Mouse (Mus musculus) pancreas, adult 10 weeks (tissue): Measurements from ENCODE around the gene Galntl6. TPM values are rescaled to one million over a fixed set of nuclear protein-coding genes. Genes with fewer than 3 reads are reported as not detected.

Experiments
- polyA plus RNA-seq: library from polyadenylated mRNA; stranded (reverse); fragments of 350-450 nt; fragmentation: Illumina TruSeq; extraction: RNeasy Lipid Tissue Mini Kit (QIAGEN cat#74804); gene quantifications from one replicate; pipeline ENCODE4 v1.2.3, GENCODE M21; 2015; ENCODE audit warnings: low read depth, low replicate concordance; ENCODE audit not compliant: insufficient read depth

The Galntl6 gene
- not detected for polyA plus RNA-seq

GRCm38 (mm10) chr8:58912196-58912839, at the start of gene Galntl6:
Gene Galntl6 (minus strand): TSS chr8:58912640.

GRCm38 (mm10) chr8:58911677-58912076, 763 bp downstream of the Galntl6 start, which contains the start of gene BC030500:
Gene BC030500 (plus strand): TSS chr8:58911755.

Other genes with a start within 250 kb of the Galntl6 start
- gene BC030500, start 885 bp downstream of the Galntl6 start, polyA plus RNA-seq = not detected